Mouse (Mus musculus) CH12.LX (cell line): ENCODE data around the gene Adamtsl1. TPM values are rescaled to one million over a fixed set of nuclear protein-coding genes. Genes with fewer than 3 reads are reported as not detected.

Experiments
- DNase-seq: peaks from one replicate; pipeline ENCODE4 v3.0.0-alpha.2; 2013; ENCODE audit errors: extremely low read depth
- H3K27ac ChIP-seq: 2 replicates; pipeline ENCODE4 v1.5.1; 2012; ENCODE audit warnings: low read depth, mild to moderate bottlenecking, control low read depth, moderate library complexity; ENCODE audit not compliant: insufficient read depth
- H3K27me3 ChIP-seq: replicated peaks from 2 replicates; pipeline ENCODE3; 2012; ENCODE audit warnings: inconsistent platforms
- H3K36me3 ChIP-seq, 2 experiments: replicated peaks in 1 of 2; 2 replicates each; pipeline versions ENCODE3 to v1.6.1; 2012; ENCODE audit warnings: inconsistent platforms in 1 of 2, low read length in 1 of 2, mild to moderate bottlenecking in 1 of 2, mixed read lengths in 1 of 2, moderate library complexity in 1 of 2; ENCODE audit not compliant: control insufficient read depth in 1 of 2, insufficient read depth in 1 of 2
- H3K4me1 ChIP-seq, 2 experiments: 2 replicates each; pipeline ENCODE4 v1.6.1; 2012; ENCODE audit warnings: inconsistent platforms in 1 of 2, moderate library complexity in 1 of 2; ENCODE audit not compliant: insufficient read depth in 2 of 2, control insufficient read depth in 1 of 2
- H3K4me2 ChIP-seq: 2 replicates; pipeline ENCODE4 v1.6.1; 2012; ENCODE audit warnings: low read depth, mild to moderate bottlenecking, control low read depth; ENCODE audit not compliant: poor library complexity, insufficient read depth, severe bottlenecking
- H3K4me3 ChIP-seq, 3 experiments: fragments of 150-350 bp in 1 of 3; sonication (generic) in 1 of 3; replicated peaks in 1 of 3; 2 replicates each; pipeline versions ENCODE3 to v1.5.1; 2011 to 2012; ENCODE audit warnings: low read depth in 2 of 3, low read length in 2 of 3, mild to moderate bottlenecking in 2 of 3, moderate library complexity in 2 of 3, control low read depth in 1 of 3, improper control_type of control experiment in 1 of 3, inconsistent platforms in 1 of 3, mixed read lengths in 1 of 3; ENCODE audit not compliant: poor library complexity in 1 of 3
- H3K79me2 ChIP-seq: replicated peaks from 2 replicates; pipeline ENCODE4 v1.6.1; 2012; ENCODE audit warnings: mild to moderate bottlenecking, moderate library complexity; ENCODE audit not compliant: control insufficient read depth, poor library complexity, insufficient read depth, severe bottlenecking; ENCODE audit errors: extremely low read depth
- H3K9ac ChIP-seq: 2 replicates; pipeline ENCODE4 v1.6.1; 2012; ENCODE audit warnings: low read depth, mild to moderate bottlenecking, control low read depth, moderate library complexity; ENCODE audit not compliant: insufficient read depth
- H3K9me3 ChIP-seq: replicated peaks from 2 replicates; pipeline ENCODE3; 2012; ENCODE audit warnings: low read length, inconsistent platforms, mixed read lengths
- BHLHE40 ChIP-seq: IDR thresholded peaks from 2 replicates; pipeline ENCODE4 v1.6.1; 2011; ENCODE audit warnings: mild to moderate bottlenecking, low read depth, low read length, improper control_type of control experiment
- CHD1 ChIP-seq: IDR thresholded peaks from 2 replicates; pipeline ENCODE4 v1.6.1; 2012; ENCODE audit warnings: low read depth, low read length, improper control_type of control experiment, inconsistent platforms
- CHD2 ChIP-seq: IDR thresholded peaks from 2 replicates; pipeline ENCODE4 v1.6.1; 2011; ENCODE audit warnings: low read length, improper control_type of control experiment
- CTCF ChIP-seq, 2 experiments: IDR thresholded peaks in 1 of 2; conservative IDR thresholded peaks in 1 of 2; 2 replicates each; pipeline ENCODE4 v1.5.1; 2011 to 2012; ENCODE audit warnings: low read depth in 2 of 2, low read length in 2 of 2, improper control_type of control experiment in 1 of 2, inconsistent platforms in 1 of 2, mild to moderate bottlenecking in 1 of 2, moderate library complexity in 1 of 2
- ELF1 ChIP-seq: IDR thresholded peaks from 2 replicates; pipeline ENCODE4 v1.6.1; 2014; ENCODE audit warnings: low read depth, mild to moderate bottlenecking, inconsistent platforms, low read length, improper control_type of control experiment
- ETS1 ChIP-seq: conservative IDR thresholded peaks from 2 replicates; pipeline ENCODE4 v1.6.1; 2012; ENCODE audit warnings: low read depth, mild to moderate bottlenecking, inconsistent platforms, low read length, improper control_type of control experiment, moderate library complexity
- GABPA ChIP-seq: IDR thresholded peaks from 2 replicates; pipeline ENCODE4 v1.6.1; 2012; ENCODE audit warnings: low read depth, low read length, improper control_type of control experiment, inconsistent platforms; ENCODE audit not compliant: insufficient replicate concordance
- IRF4 ChIP-seq: IDR thresholded peaks from 2 replicates; pipeline ENCODE4 v1.6.1; 2014; ENCODE audit warnings: low read depth, mild to moderate bottlenecking, inconsistent platforms, low read length, improper control_type of control experiment
- JUN ChIP-seq: IDR thresholded peaks from 2 replicates; pipeline ENCODE4 v1.6.1; 2011; ENCODE audit warnings: low read depth, mild to moderate bottlenecking, low read length, improper control_type of control experiment, moderate library complexity; ENCODE audit not compliant: insufficient read depth
- JUND ChIP-seq: conservative IDR thresholded peaks from 2 replicates; pipeline ENCODE4 v1.6.1; 2011; ENCODE audit warnings: low read depth, low read length, improper control_type of control experiment
- KAT2A ChIP-seq: IDR thresholded peaks from 2 replicates; pipeline ENCODE4 v1.6.1; 2012; ENCODE audit warnings: low read length, improper control_type of control experiment, inconsistent platforms; ENCODE audit not compliant: insufficient replicate concordance
- MAFK ChIP-seq: IDR thresholded peaks from 2 replicates; pipeline ENCODE4 v1.6.1; 2011; ENCODE audit warnings: low read length, improper control_type of control experiment; ENCODE audit not compliant: insufficient replicate concordance
- MAX ChIP-seq: IDR thresholded peaks from 2 replicates; pipeline ENCODE4 v1.6.1; 2011; ENCODE audit warnings: low read length, improper control_type of control experiment
- MAZ ChIP-seq: IDR thresholded peaks from 2 replicates; pipeline ENCODE4 v1.6.1; 2012; ENCODE audit warnings: low read depth, mild to moderate bottlenecking, inconsistent platforms, low read length, improper control_type of control experiment, moderate library complexity
- MXI1 ChIP-seq: IDR thresholded peaks from 2 replicates; pipeline ENCODE4 v1.6.1; 2011; ENCODE audit warnings: mild to moderate bottlenecking, low read depth, low read length, improper control_type of control experiment
- MYC ChIP-seq: IDR thresholded peaks from 2 replicates; pipeline ENCODE4 v1.6.1; 2011; ENCODE audit warnings: low read depth, mild to moderate bottlenecking, improper control_type of control experiment, low read length
- NRF1 ChIP-seq: IDR thresholded peaks from 2 replicates; pipeline ENCODE4 v1.6.1; 2014; ENCODE audit warnings: low read depth, mild to moderate bottlenecking, inconsistent platforms, low read length, improper control_type of control experiment, moderate library complexity
- PAX5 ChIP-seq: IDR thresholded peaks from 2 replicates; pipeline ENCODE4 v1.6.1; 2012; ENCODE audit warnings: low read length, inconsistent platforms, mixed read lengths
- SMC3 ChIP-seq: IDR thresholded peaks from 2 replicates; pipeline ENCODE4 v1.6.1; 2011; ENCODE audit warnings: low read depth, low read length, improper control_type of control experiment
- UBTF ChIP-seq: IDR thresholded peaks from 2 replicates; pipeline ENCODE4 v1.6.1; 2012; ENCODE audit warnings: low read depth, mild to moderate bottlenecking, inconsistent platforms, low read length, improper control_type of control experiment, moderate library complexity
- dilution Hi-C: fragments of 300-500 bp; cut with MboI; formaldehyde crosslinking; loops from 2 replicates; pipeline ENCODE4 v1.14.3; 2020; ENCODE audit warnings: low sequenced_read_pairs; ENCODE audit not compliant: extremely low pct_unique_long_range_greater_than_20kb, extremely low pct_ligation_motif_present
- in situ Hi-C: fragments of 300-500 bp; cut with MboI; formaldehyde crosslinking; loops from 3 replicates; pipeline ENCODE4 v1.14.3; 2019; ENCODE audit warnings: low sequenced_read_pairs, low pct_ligation_motif_present, low pct_unique_long_range_greater_than_20kb, mixed read lengths
- polyA plus RNA-seq: library from polyadenylated mRNA; unstranded; fragments of >175 nt; gene quantifications from 2 replicates; pipeline ENCODE4 v1.2.1, GENCODE M21; 2012; ENCODE audit warnings: low read depth; ENCODE audit not compliant: insufficient read length
- total RNA-seq, 2 experiments: library from RNA; depleted of rRNA; stranded (reverse); fragments of 300-350 nt in 1 of 2; fragments of >200 nt in 1 of 2; gene quantifications; 2 replicates each; pipeline ENCODE4 v1.2.3; 2012 to 2014

The Adamtsl1 gene
- total and polyA plus RNA-seq, 3 experiments = not detected

DNA sequence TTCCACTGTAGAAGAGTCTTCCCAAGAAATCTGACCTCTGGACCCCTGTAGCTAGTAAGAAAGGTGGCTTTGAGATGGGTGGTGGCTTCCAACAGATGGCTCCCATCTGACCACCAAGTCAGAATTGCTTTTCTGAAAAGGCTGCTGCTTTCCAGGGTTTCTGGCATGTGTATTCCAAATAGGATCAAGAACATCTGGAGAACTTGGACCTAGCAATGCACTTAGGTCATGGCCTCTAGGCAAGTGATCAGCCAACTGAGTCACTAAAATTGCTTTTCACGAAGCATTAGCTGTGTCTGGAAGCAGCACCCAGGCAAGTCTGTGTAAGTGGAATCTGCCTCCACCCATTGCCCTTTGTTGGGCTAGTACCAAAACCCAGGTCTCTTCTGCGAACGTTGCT, 105.3 kb downstream of the Adamtsl1 start:
- no peak overlapping the region for H3K27ac ChIP-seq
- peaks cover 52% of the 10 kb centered on the region for H3K9me3 ChIP-seq
- H3K9ac ChIP-seq = no peak overlapping the region
- TF ChIP-seq CHD2 (no peak), JUN (no peak), CHD1 (no peak), PAX5 (no peak), GABPA (no peak), UBTF (no peak)
- H3K4me2 ChIP-seq = no peak overlapping the region
- no peak overlapping the region for H3K4me3 ChIP-seq
- H3K4me1 ChIP-seq = no peaks in the 10 kb centered on the region
- DNase-seq = no peak
- no peaks in the 10 kb centered on the region for H3K36me3 ChIP-seq
- in situ Hi-C loops = no loop called here
- H3K79me2 ChIP-seq = no peaks in the 10 kb centered on the region
- H3K27me3 ChIP-seq = no peaks in the 10 kb centered on the region
- dilution Hi-C loops = no loop called here

DNA sequence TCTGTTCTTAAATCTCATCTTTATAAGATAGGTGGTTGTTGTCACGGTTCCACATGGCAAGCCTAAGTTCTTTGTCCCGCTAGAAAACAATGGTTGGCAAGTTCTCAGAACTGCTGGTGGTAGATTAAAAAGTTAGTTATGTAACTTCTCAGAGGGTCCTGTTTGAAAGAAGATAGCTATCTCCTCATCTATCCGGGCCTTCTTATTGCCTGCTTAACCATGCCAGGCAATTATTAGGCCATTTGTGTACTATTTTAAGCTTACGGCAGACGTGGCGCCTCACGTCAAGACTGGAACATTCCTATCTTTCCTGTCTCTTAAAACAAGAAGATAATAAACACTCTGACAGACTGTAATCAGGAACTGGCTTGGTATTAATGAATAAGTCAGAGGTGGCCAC, 115.4 kb downstream of the Adamtsl1 start:
- Histone ChIP-seq H3K9me3 (peaks cover 38% of the 10 kb centered on the region), H3K4me1 (no peaks in the 10 kb centered on the region), H3K79me2 (no peaks in the 10 kb centered on the region), H3K27ac (no peak overlapping the region), H3K4me2 (no peak overlapping the region), H3K9ac (no peak overlapping the region), H3K4me3 (no peak overlapping the region), H3K36me3 (no peaks in the 10 kb centered on the region), H3K27me3 (no peaks in the 10 kb centered on the region)
- DNase-seq = no peak
- in situ Hi-C loops (no loop called here), dilution Hi-C loops (no loop called here)
- TF ChIP-seq MXI1 (no peak), MAFK (no peak), ELF1 (no peak), BHLHE40 (no peak), MAZ (no peak), UBTF (no peak), JUND (no peak), SMC3 (no peak)

DNA sequence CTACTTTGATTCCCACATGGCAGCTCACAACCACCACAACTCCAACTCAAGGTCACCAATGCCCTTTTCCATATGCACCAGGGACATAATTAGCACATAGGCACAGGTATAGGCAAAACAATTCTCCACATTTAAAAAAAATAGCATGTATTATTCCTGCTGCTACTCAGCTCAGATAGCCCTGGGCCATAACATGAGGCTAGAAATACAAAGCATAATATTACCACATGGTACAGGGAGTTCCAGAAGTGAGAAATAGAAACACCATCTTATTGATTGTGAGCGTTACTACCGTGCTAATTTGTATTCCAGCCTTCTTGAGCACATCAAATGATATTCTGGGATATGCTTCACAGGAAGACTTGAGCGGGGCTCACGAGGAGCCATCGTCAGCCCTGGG, 155.3 kb downstream of the Adamtsl1 start:
- in situ Hi-C loops (no loop called here), dilution Hi-C loops (no loop called here)
- no peaks in the 10 kb centered on the region for H3K79me2 ChIP-seq
- no peak overlapping the region for H3K4me2 ChIP-seq
- no peaks in the 10 kb centered on the region for H3K27me3 ChIP-seq
- no peak for TF ChIP-seq MYC
- TF ChIP-seq JUND = no peak
- TF ChIP-seq MAX = no peak
- no peak for TF ChIP-seq ETS1
- TF ChIP-seq NRF1 = no peak
- TF ChIP-seq IRF4 = no peak
- no peak for TF ChIP-seq CTCF (conservative IDR thresholded peaks at IDR 0.05 in 1 of 2, IDR thresholded peaks at IDR 0.05 in 1 of 2; ENCODE audit: low read depth in 2 of 2, low read length in 2 of 2)
- no peak for TF ChIP-seq KAT2A
- H3K4me1 ChIP-seq = no peaks in the 10 kb centered on the region
- H3K4me3 ChIP-seq = no peak overlapping the region
- H3K9me3 ChIP-seq = peaks cover 41% of the 10 kb centered on the region
- no peak overlapping the region for H3K9ac ChIP-seq
- no peak for DNase-seq
- no peaks in the 10 kb centered on the region for H3K36me3 ChIP-seq
- H3K27ac ChIP-seq = no peak overlapping the region
